Mouse (Mus musculus) myocyte (in vitro differentiated cells): ENCODE measurements around the gene Ttc28. TPM values are rescaled to one million over a fixed set of nuclear protein-coding genes. Genes with fewer than 3 reads are reported as not detected.

Experiments
- H3K27me3 ChIP-seq: one replicate; pipeline ENCODE4 v1.6.1; 2011; ENCODE audit not compliant: control insufficient read depth, insufficient read depth, insufficient read length
- H3K36me3 ChIP-seq: one replicate; pipeline ENCODE4 v1.6.1; 2011; ENCODE audit not compliant: control insufficient read depth, insufficient read depth
- H3K4me2 ChIP-seq: one replicate; pipeline ENCODE4 v1.6.1; 2011; ENCODE audit warnings: low read depth, control low read depth
- H3K4me3 ChIP-seq: one replicate; pipeline ENCODE4 v1.5.1; 2011; ENCODE audit warnings: mild to moderate bottlenecking, control low read depth, moderate library complexity
- H3K79me2 ChIP-seq: one replicate; pipeline ENCODE4 v1.6.1; 2011; ENCODE audit not compliant: control insufficient read depth, insufficient read depth
- H3ac ChIP-seq: one replicate; pipeline ENCODE4 v1.6.1; 2011; ENCODE audit not compliant: control insufficient read depth, insufficient read length
- CEBPB ChIP-seq: IDR thresholded peaks from 2 replicates; pipeline ENCODE4 v1.6.1; 2011; ENCODE audit warnings: mild to moderate bottlenecking, moderate library complexity; ENCODE audit not compliant: poor library complexity, insufficient read depth, severe bottlenecking
- E2F4 ChIP-seq: IDR thresholded peaks from one replicate; pipeline ENCODE4 v1.6.1; 2011; ENCODE audit warnings: mild to moderate bottlenecking, control low read depth, moderate library complexity; ENCODE audit not compliant: insufficient read depth
- MAX ChIP-seq: IDR thresholded peaks from one replicate; pipeline ENCODE4 v1.6.1; 2011; ENCODE audit warnings: low read depth, mild to moderate bottlenecking, control low read depth
- MYOD1 ChIP-seq, 3 experiments: IDR thresholded peaks; one replicate each; pipeline ENCODE4 v1.6.1; 2011; ENCODE audit warnings: control low read depth in 2 of 3, low read depth in 2 of 3, mild to moderate bottlenecking in 2 of 3, moderate library complexity in 1 of 3; ENCODE audit not compliant: insufficient read length in 2 of 3, control insufficient read depth in 1 of 3
- MYOG ChIP-seq, 3 experiments: IDR thresholded peaks; one replicate each; pipeline ENCODE4 v1.6.1; 2011; ENCODE audit warnings: control low read depth in 2 of 3, low read depth in 2 of 3, mild to moderate bottlenecking in 2 of 3; ENCODE audit not compliant: insufficient read length in 2 of 3, control insufficient read depth in 1 of 3, insufficient read depth in 1 of 3
- POLR2A ChIP-seq: IDR thresholded peaks from one replicate; pipeline ENCODE4 v1.6.1; 2011; ENCODE audit warnings: low read depth, mild to moderate bottlenecking, control low read depth, moderate library complexity; ENCODE audit not compliant: insufficient read length
- POLR2AphosphoS2 ChIP-seq: IDR thresholded peaks from one replicate; pipeline ENCODE4 v1.6.1; 2011; ENCODE audit warnings: low read depth, control low read depth; ENCODE audit not compliant: insufficient read length
- REST ChIP-seq: IDR thresholded peaks from one replicate; pipeline ENCODE4 v1.6.1; 2011; ENCODE audit warnings: mild to moderate bottlenecking, control low read depth, moderate library complexity; ENCODE audit not compliant: insufficient read depth, insufficient read length
- SRF ChIP-seq: IDR thresholded peaks from one replicate; pipeline ENCODE4 v1.6.1; 2011; ENCODE audit warnings: low read depth; ENCODE audit not compliant: control insufficient read depth, insufficient read length
- TCF12 ChIP-seq: IDR thresholded peaks from one replicate; pipeline ENCODE4 v1.6.1; 2011; ENCODE audit warnings: mild to moderate bottlenecking, control low read depth; ENCODE audit not compliant: poor library complexity, insufficient read depth, severe bottlenecking
- TCF3 ChIP-seq: IDR thresholded peaks from one replicate; pipeline ENCODE4 v1.6.1; 2011; ENCODE audit warnings: low read depth, control low read depth; ENCODE audit not compliant: insufficient read length
- USF1 ChIP-seq: IDR thresholded peaks from one replicate; pipeline ENCODE4 v1.6.1; 2011; ENCODE audit warnings: low read depth, mild to moderate bottlenecking, control low read depth, moderate library complexity
- polyA plus RNA-seq: library from polyadenylated mRNA; unstranded; fragments of >200 nt; fragmentation: generic; extraction: Trizol; gene quantifications from one replicate; pipeline ENCODE4 v1.2.1, GENCODE M21; 2012; ENCODE audit warnings: missing spikeins

The Ttc28 gene
- polyA plus RNA-seq, 1 experiment: 8.5 TPM

- Histone ChIP-seq H3K4me2 (no peak overlapping the region), H3ac (no peak overlapping the region), H3K79me2 (no peaks in the 10 kb centered on the region), H3K36me3 (no peaks in the 10 kb centered on the region), H3K4me3 (no peak overlapping the region), H3K27me3 (no peaks in the 10 kb centered on the region)
- no peak for TF ChIP-seq POLR2A
- TF ChIP-seq SRF: no peak
- TF ChIP-seq MYOG (IDR thresholded peaks at IDR 0.05; ENCODE audit: control insufficient read depth in 1 of 3, insufficient read depth in 1 of 3, insufficient read length in 2 of 3, low read depth in 2 of 3): no peak
- no peak for TF ChIP-seq MAX
- no peak for TF ChIP-seq REST
- TF ChIP-seq MYOD1 (IDR thresholded peaks at IDR 0.05; ENCODE audit: control insufficient read depth in 1 of 3, insufficient read length in 2 of 3, low read depth in 2 of 3): no peak
- TF ChIP-seq E2F4: no peak
- TF ChIP-seq USF1: no peak
- no peak for TF ChIP-seq TCF3
- TF ChIP-seq TCF12: no peak
- TF ChIP-seq CEBPB: no peak
- TF ChIP-seq POLR2AphosphoS2: no peak
These were observed 20.5 kb upstream of the Ttc28 start for GRCm38 (mm10) chr5:110859013-110859650.

GRCm38 (mm10) chr5:110860445-110860844 lies 19.2 kb upstream of the Ttc28 start:
- Histone ChIP-seq H3K36me3 (no peaks in the 10 kb centered on the region), H3K79me2 (no peaks in the 10 kb centered on the region)

DNA sequence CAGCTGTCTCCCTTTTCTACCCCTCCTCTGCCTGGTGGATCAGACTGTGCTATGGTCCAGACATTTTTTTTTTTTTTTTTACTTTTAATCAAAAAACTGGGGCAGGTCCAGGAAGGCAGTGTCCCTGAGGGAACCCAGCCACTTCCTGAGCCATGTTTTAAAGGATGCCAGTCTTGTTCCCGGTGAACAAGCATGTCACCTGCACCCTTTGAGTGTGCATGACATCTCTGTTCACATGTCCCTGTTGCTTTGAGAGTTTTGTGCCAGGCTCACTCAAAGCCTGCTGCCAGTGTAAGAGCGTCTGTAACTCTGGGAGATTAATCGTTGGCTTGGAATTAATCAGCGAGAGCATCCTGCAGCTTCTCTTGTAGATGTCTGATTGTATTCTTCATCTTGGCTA lies 11.1 kb upstream of the Ttc28 start:
- Histone ChIP-seq H3K36me3 (no peaks in the 10 kb centered on the region), H3ac (no peak overlapping the region), H3K79me2 (no peaks in the 10 kb centered on the region), H3K4me3 (no peak overlapping the region), H3K4me2 (no peak overlapping the region), H3K27me3 (no peaks in the 10 kb centered on the region)
- TF ChIP-seq CEBPB (no peak), MAX (no peak), SRF (no peak), E2F4 (no peak)

More at GRCm38 (mm10) chr5:110860445-110860844, 19.2 kb upstream of the Ttc28 start:
- Histone ChIP-seq H3ac (no peak overlapping the region), H3K27me3 (no peaks in the 10 kb centered on the region), H3K4me3 (no peak overlapping the region), H3K4me2 (no peak overlapping the region)
- no peak for TF ChIP-seq TCF3
- TF ChIP-seq REST: no peak
- no peak for TF ChIP-seq USF1
- no peak for TF ChIP-seq CEBPB
- TF ChIP-seq MYOD1 (IDR thresholded peaks at IDR 0.05; ENCODE audit: control insufficient read depth in 1 of 3, insufficient read length in 2 of 3, low read depth in 2 of 3): no peak
- TF ChIP-seq POLR2AphosphoS2: no peak
- no peak for TF ChIP-seq MAX
- no peak for TF ChIP-seq TCF12
- TF ChIP-seq SRF: no peak
- no peak for TF ChIP-seq E2F4
- no peak for TF ChIP-seq MYOG (IDR thresholded peaks at IDR 0.05; ENCODE audit: control insufficient read depth in 1 of 3, insufficient read depth in 1 of 3, insufficient read length in 2 of 3, low read depth in 2 of 3)
- no peak for TF ChIP-seq POLR2A

- Histone ChIP-seq H3K36me3 (no peaks in the 10 kb centered on the region), H3K4me3 (no peak overlapping the region), H3K79me2 (no peaks in the 10 kb centered on the region), H3ac (no peak overlapping the region), H3K4me2 (no peak overlapping the region), H3K27me3 (no peaks in the 10 kb centered on the region)
- TF ChIP-seq SRF (no peak), MYOG (IDR thresholded peaks at IDR 0.05; ENCODE audit: control insufficient read depth in 1 of 3, insufficient read depth in 1 of 3, insufficient read length in 2 of 3, low read depth in 2 of 3) (no peak), MYOD1 (IDR thresholded peaks at IDR 0.05; ENCODE audit: control insufficient read depth in 1 of 3, insufficient read length in 2 of 3, low read depth in 2 of 3) (no peak), USF1 (no peak), E2F4 (no peak), TCF12 (no peak), POLR2AphosphoS2 (no peak), CEBPB (no peak), REST (no peak), TCF3 (no peak), MAX (no peak), POLR2A (no peak)
These were observed 10.3 kb upstream of the Ttc28 start for GRCm38 (mm10) chr5:110869242-110869669.

GRCm38 (mm10) chr5:110873160-110873559 lies 6.4 kb upstream of the Ttc28 start:
- no peaks in the 10 kb centered on the region for H3K27me3 ChIP-seq
- no peak overlapping the region for H3K4me2 ChIP-seq
- H3K36me3 ChIP-seq: no peaks in the 10 kb centered on the region
- H3K79me2 ChIP-seq: no peaks in the 10 kb centered on the region
- H3ac ChIP-seq: no peak overlapping the region
- no peak overlapping the region for H3K4me3 ChIP-seq
- TF ChIP-seq USF1 (no peak), TCF12 (no peak), REST (no peak), MYOD1 (IDR thresholded peaks at IDR 0.05; ENCODE audit: control insufficient read depth in 1 of 3, insufficient read length in 2 of 3, low read depth in 2 of 3) (no peak), POLR2AphosphoS2 (no peak), POLR2A (no peak), E2F4 (no peak), CEBPB (no peak), TCF3 (no peak), MYOG (IDR thresholded peaks at IDR 0.05; ENCODE audit: control insufficient read depth in 1 of 3, insufficient read depth in 1 of 3, insufficient read length in 2 of 3, low read depth in 2 of 3) (no peak), MAX (no peak), SRF (no peak)
